22 mouse cellular contexts compared by ENCODE assay signal in genomic region chr4:124086254-124086653, GRCm38 (mm10).
"Had no signal": no experiment of that assay in that cellular context is flagged by ENCODE, and none has a peak within 500 bp of the region (broad histone marks: within the 10 kb centered on the region; RNA-seq: fewer than 3 reads in every experiment).

No protein-coding gene starts in this region.

- H3K4me1 ChIP-seq: limb, embryonic 12.5 days; limb, embryonic 15.5 days; liver, embryonic 15.5 days; lung, embryonic 15.5 days; stomach, embryonic 15.5 days had no signal

- H3K36me3 ChIP-seq: limb, embryonic 12.5 days; limb, embryonic 15.5 days; liver, embryonic 15.5 days; lung, embryonic 15.5 days; neural tube, embryonic 13.5 days; stomach, embryonic 15.5 days had no signal

- H3K9me3 ChIP-seq: limb, embryonic 12.5 days; limb, embryonic 15.5 days; liver, embryonic 15.5 days; lung, embryonic 15.5 days; neural tube, embryonic 13.5 days; stomach, embryonic 15.5 days had no signal

- H3K27me3 ChIP-seq: limb, embryonic 12.5 days; limb, embryonic 15.5 days; liver, embryonic 15.5 days; lung, embryonic 15.5 days; megakaryocyte, embryonic 14.5 days; neural tube, embryonic 13.5 days; stomach, embryonic 15.5 days had no signal

- DNase-seq: kidney, adult 18-20 months; kidney, adult 9 months; kidney, postnatal 14 days; kidney, postnatal 4 days; left cerebral cortex, postnatal 4 days; lung, adult 18-20 months; lung, postnatal 10 days; lung, postnatal 36 days; retina, postnatal 1 day; right cerebral cortex, postnatal 25 days; spleen, adult 18-20 months; thymus, postnatal 36 days had no signal

- H3K9ac ChIP-seq: limb, embryonic 12.5 days; limb, embryonic 15.5 days; liver, embryonic 15.5 days; lung, embryonic 15.5 days; neural tube, embryonic 13.5 days; stomach, embryonic 15.5 days had no signal

- H3K27ac ChIP-seq: limb, embryonic 12.5 days; limb, embryonic 15.5 days; liver, embryonic 15.5 days; lung, embryonic 15.5 days; neural tube, embryonic 13.5 days; stomach, embryonic 15.5 days had no signal

- H3K4me3 ChIP-seq: limb, embryonic 12.5 days; limb, embryonic 15.5 days; liver, embryonic 15.5 days; lung, embryonic 15.5 days; megakaryocyte, embryonic 14.5 days; myocyte; neural tube, embryonic 13.5 days; stomach, embryonic 15.5 days had no signal

- H3K4me2 ChIP-seq: limb, embryonic 12.5 days; limb, embryonic 15.5 days; liver, embryonic 11.5 days; liver, embryonic 15.5 days; lung, embryonic 15.5 days; neural tube, embryonic 13.5 days; stomach, embryonic 15.5 days had no signal

- ATAC-seq: midbrain, embryonic 16.5 days had no signal
